Mouse (Mus musculus): ENCODE data around the gene Rnasel.

DNA sequence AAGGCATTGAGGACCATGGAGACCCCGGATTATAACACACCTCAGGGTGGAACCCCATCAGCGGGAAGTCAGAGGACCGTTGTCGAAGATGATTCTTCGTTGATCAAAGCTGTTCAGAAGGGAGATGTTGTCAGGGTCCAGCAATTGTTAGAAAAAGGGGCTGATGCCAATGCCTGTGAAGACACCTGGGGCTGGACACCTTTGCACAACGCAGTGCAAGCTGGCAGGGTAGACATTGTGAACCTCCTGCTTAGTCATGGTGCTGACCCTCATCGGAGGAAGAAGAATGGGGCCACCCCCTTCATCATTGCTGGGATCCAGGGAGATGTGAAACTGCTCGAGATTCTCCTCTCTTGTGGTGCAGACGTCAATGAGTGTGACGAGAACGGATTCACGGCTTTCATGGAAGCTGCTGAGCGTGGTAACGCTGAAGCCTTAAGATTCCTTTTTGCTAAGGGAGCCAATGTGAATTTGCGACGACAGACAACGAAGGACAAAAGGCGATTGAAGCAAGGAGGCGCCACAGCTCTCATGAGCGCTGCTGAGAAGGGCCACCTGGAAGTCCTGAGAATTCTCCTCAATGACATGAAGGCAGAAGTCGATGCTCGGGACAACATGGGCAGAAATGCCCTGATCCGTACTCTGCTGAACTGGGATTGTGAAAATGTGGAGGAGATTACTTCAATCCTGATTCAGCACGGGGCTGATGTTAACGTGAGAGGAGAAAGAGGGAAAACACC, 4.7 kb downstream of the Rnasel start:
- TF ChIP-seq CTCF (IDR thresholded peaks at IDR 0.05; ENCODE audit: low read depth) = no peak
- TF ChIP-seq EP300 (IDR thresholded peaks at IDR 0.05; ENCODE audit: low read depth) = no peak

Data from liver, postnatal 0 days (tissue).